Mouse (Mus musculus) small intestine, adult 2 months (tissue): ENCODE measurements around the gene Zfp983. TPM values are rescaled to one million over a fixed set of nuclear protein-coding genes. Genes with fewer than 3 reads are reported as not detected.
"Not testable (repeated sequence)": the region's sequence is repeated elsewhere in the genome, so short reads cannot be mapped to it uniquely, and the experiment has no call there.

Experiments
- H3K27ac ChIP-seq: fragments of 200-500 bp; 2 replicates; pipeline ENCODE4 v1.5.1; 2012; ENCODE audit warnings: low read depth, low read length, control low read depth, inconsistent platforms; ENCODE audit not compliant: insufficient read depth
- H3K27me3 ChIP-seq: fragments of 200-500 bp; 2 replicates; pipeline ENCODE4 v1.6.1; 2012; ENCODE audit warnings: mild to moderate bottlenecking, moderate library complexity, low read length, inconsistent platforms; ENCODE audit not compliant: control insufficient read depth, insufficient read depth
- H3K36me3 ChIP-seq: fragments of 200-500 bp; 2 replicates; pipeline ENCODE4 v1.6.1; 2012; ENCODE audit warnings: mild to moderate bottlenecking, low read length, control low read depth, inconsistent platforms; ENCODE audit not compliant: control insufficient read depth, insufficient read depth
- H3K4me1 ChIP-seq: fragments of 200-500 bp; 2 replicates; pipeline ENCODE4 v1.6.1; 2012; ENCODE audit warnings: low read length, inconsistent platforms, mixed read lengths; ENCODE audit not compliant: control insufficient read depth, insufficient read depth, insufficient read length
- H3K4me3 ChIP-seq: fragments of 200-500 bp; 2 replicates; pipeline ENCODE4 v1.5.1; 2012; ENCODE audit warnings: low read depth, mild to moderate bottlenecking, control low read depth, inconsistent platforms, low read length, moderate library complexity
- CTCF ChIP-seq: fragments of 200-500 bp; IDR thresholded peaks from 2 replicates; pipeline ENCODE4 v1.5.1; 2012; ENCODE audit warnings: low read depth, mild to moderate bottlenecking, control low read depth, inconsistent platforms, low read length, moderate library complexity, mixed read lengths; ENCODE audit not compliant: insufficient replicate concordance, insufficient read length; ENCODE audit errors: extremely low read depth
- POLR2A ChIP-seq: fragments of 200-500 bp; IDR thresholded peaks from 2 replicates; pipeline ENCODE4 v1.6.1; 2012; ENCODE audit warnings: low read depth, mild to moderate bottlenecking, control low read depth, inconsistent platforms, low read length, moderate library complexity
- WGBS: fragments of 180-500 bp; shearing (Covaris S2); methylation state at CpG from one replicate; pipeline ENCODE4 v1.1.7; 2018; 5-methylcytosine and 5-hydroxymethylcytosine counted together
- polyA plus RNA-seq: library from polyadenylated mRNA; depleted of rRNA; stranded (reverse); fragments of >200 nt; gene quantifications from 2 replicates; pipeline ENCODE4 v1.2.3, GENCODE M21; 2012

The Zfp983 gene
- polyA plus RNA-seq, 1 experiment = 0.28 TPM

DNA sequence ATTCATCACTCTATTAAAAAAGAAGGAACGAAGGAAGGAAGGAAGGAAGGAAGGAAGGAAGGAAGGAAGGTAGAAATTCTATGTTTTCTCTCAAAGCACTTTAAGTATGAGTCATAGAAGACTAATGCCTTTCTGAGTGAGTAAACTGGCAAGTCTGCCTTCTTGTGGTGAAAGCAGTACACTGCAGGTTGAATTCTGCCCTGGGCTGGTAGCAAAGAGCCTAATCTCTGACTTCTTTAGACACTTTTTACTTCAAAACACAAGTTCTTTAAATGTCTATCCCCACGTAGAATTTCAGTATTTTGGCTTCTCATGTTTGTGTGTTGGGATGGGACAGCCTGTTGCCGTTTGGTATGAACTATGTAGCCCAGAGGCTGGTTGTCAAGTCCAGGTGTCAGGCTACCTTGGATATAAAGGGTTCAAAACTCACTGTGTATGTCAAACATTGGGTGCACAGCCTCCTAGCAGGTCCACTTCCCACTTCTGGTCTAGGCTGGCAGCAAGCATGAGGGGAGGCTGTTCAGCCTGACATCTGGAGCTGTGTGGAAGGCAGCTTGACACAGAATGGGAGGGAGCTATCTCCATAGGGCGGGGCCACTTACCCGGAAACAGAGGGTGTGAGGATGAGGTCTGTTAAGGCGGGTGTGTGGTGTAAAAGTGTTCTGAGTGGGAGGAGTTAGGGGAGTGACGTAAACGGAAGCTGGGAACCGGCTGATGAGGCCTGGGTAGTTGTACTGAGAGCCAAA is 29.0 kb downstream of the Zfp983 start:
- H3K4me1 ChIP-seq = peaks cover 2% of the 10 kb centered on the region; the same call in 1 of the 2 replicates
- TF ChIP-seq POLR2A = no peak
- peak; percentile 18; the same call in 1 of the 2 replicates for TF ChIP-seq CTCF
- H3K36me3 ChIP-seq = 0 out of 2 replicates have a peak, but pooled peaks cover 1% of the 10 kb centered on the region
- WGBS = 3% methylated on average over 9 of the region's 9 CpGs
- peak overlapping the region; percentile 77 for H3K4me3 ChIP-seq
- peak overlapping the region; percentile 79 for H3K27ac ChIP-seq
- no peaks in the 10 kb centered on the region for H3K27me3 ChIP-seq

DNA sequence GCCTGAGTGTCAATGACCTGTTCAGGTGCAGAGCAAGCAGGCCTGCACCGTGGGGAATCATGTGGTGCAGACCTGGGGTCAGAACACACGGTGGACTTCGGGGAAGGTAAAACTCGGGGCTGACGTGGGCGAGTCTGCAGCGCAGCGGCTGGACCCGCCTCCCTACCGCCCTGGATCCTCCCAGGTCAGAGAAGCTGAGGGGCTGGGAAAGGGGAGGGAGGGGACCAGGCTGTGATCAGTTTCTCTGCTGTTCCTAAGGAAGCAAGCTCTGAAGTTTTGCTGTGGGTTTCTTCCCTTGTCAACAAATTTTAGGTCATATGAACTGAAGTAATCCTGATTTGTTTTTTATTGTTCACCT is 29.6 kb downstream of the Zfp983 start:
- Histone ChIP-seq H3K4me3 (peak overlapping the region; percentile 77), H3K27ac (peak overlapping the region; percentile 69)
- H3K27me3 ChIP-seq, H3K36me3 ChIP-seq, H3K4me1 ChIP-seq: not testable (repeated sequence)
- under 1% methylated on average over 10 of the region's 10 CpGs for WGBS

DNA sequence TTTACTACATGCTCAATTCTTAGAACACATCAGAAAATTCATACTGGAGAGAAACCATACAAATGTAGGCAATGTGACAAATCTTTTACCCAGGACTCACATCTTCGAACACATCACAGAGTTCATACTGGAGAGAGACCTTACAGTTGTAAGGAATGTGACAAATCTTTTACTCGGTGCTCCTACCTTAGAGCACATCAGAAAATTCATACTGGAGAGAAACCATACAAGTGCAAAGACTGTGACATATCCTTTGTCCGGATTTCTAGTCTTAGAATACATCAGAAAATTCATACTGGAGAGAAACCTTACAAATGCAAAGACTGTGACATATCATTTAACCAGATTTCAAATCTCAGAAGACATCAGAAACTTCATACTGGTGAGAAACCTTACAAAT is 41.1 kb downstream of the Zfp983 start, which contains the start of gene Gm10226:
Gene Gm10226, plus strand, starts transcription at position 301 of the 400 bp plus-strand sequence.
- 92% methylated on average over 3 of the region's 3 CpGs for WGBS

GRCm38 (mm10) chr17:21693342-21693741 is 42.9 kb downstream of the Zfp983 start:
- no peak for TF ChIP-seq CTCF
- TF ChIP-seq POLR2A = no peak
- no peak overlapping the region for H3K4me3 ChIP-seq
- no peaks in the 10 kb centered on the region for H3K4me1 ChIP-seq
- no peaks in the 10 kb centered on the region for H3K27me3 ChIP-seq
- WGBS = 68% methylated on average over 3 of the region's 3 CpGs
- H3K27ac ChIP-seq = no peak overlapping the region
- H3K36me3 ChIP-seq = peaks cover 8% of the 10 kb centered on the region

More for the DNA sequence above, 41.1 kb downstream of the Zfp983 start, which contains the start of gene Gm10226:
- no peak within 1 kb of the TSS for H3K4me3 ChIP-seq
- TF ChIP-seq CTCF (no peak), POLR2A (no peak)
- H3K4me1 ChIP-seq = no peaks in the 10 kb centered on the region
- peaks cover 8% of the 10 kb centered on the region for H3K36me3 ChIP-seq
- no peaks in the 10 kb centered on the region for H3K27me3 ChIP-seq
- H3K27ac ChIP-seq = no peak within 1 kb of the TSS

GRCm38 (mm10) chr17:21696073-21696472 is 45.6 kb downstream of the Zfp983 start:
- TF ChIP-seq CTCF (no peak), POLR2A (no peak)
- no peaks in the 10 kb centered on the region for H3K4me1 ChIP-seq
- H3K4me3 ChIP-seq = no peak overlapping the region
- no peak overlapping the region for H3K27ac ChIP-seq
- H3K27me3 ChIP-seq = no peaks in the 10 kb centered on the region
- peaks cover 2% of the 10 kb centered on the region for H3K36me3 ChIP-seq

DNA sequence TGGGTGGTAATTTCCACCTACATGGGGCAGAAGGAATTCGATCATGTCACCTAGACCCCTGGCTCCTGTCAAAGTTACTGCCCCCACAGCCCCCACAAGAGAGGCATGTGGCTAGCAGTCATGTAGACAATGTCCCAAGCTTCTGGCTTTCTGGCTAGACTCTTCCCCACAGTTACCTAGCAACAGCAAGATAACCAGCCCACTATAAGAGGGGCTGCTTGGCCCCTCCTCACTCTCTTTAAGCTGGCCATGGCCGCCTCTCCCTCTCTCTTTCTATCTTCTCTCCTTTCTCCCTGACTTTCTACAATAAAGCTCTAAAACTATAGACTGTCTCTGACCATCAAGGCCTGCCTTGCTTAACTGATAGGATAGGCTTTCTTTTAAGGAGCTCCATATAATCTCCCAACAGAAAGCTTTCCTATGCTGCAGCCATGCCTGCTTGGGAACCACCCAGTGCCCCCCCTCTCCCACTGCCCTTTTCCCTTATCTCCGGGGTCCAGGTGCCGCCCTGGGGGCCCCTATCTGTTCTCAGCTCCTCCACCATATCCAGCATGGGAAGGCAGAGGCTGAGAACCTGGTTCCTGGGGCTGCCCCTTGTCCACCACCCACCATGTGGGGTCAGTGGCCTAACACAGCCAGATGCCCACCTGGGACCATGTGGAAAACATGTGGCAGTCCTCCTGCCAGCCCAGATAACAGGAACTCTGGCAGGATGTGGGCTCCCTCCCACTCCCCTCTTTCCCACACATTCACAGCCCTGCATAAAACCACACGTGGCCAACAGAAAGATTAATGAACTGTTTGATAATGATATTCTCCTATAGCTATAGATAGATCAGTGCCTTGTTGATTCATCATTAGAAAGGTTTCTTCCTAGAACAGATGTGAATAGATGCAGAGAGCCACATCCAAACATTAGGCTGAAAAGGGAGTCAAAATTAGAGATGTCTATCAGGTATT is 52.1 kb downstream of the Zfp983 start:
- no peaks in the 10 kb centered on the region for H3K4me1 ChIP-seq
- TF ChIP-seq POLR2A (no peak), CTCF (no peak)
- 36% methylated on average over 5 of the region's 5 CpGs for WGBS

GRCm38 (mm10) chr17:21703414-21703813 is 53.0 kb downstream of the Zfp983 start:
- H3K36me3 ChIP-seq = no peaks in the 10 kb centered on the region
- no peak for TF ChIP-seq POLR2A
- TF ChIP-seq CTCF = no peak
- 84% methylated on average over 1 of the region's 1 CpGs for WGBS

More for the DNA sequence above, 52.1 kb downstream of the Zfp983 start:
- H3K36me3 ChIP-seq = no peaks in the 10 kb centered on the region
- H3K4me3 ChIP-seq = no peak overlapping the region
- H3K27me3 ChIP-seq = no peaks in the 10 kb centered on the region
- no peak overlapping the region for H3K27ac ChIP-seq

More at GRCm38 (mm10) chr17:21703414-21703813, 53.0 kb downstream of the Zfp983 start:
- Histone ChIP-seq H3K4me1 (peaks cover 2% of the 10 kb centered on the region; the same call in 1 of the 2 replicates), H3K27me3 (no peaks in the 10 kb centered on the region), H3K27ac (no peak overlapping the region), H3K4me3 (no peak overlapping the region)
